Mouse (Mus musculus) layer of hippocampus, adult 8-10 months (tissue): ENCODE measurements around the gene Cenpf. TPM values are rescaled to one million over a fixed set of nuclear protein-coding genes. Genes with fewer than 3 reads are reported as not detected.

Experiments
- DNase-seq, 2 experiments: peaks; one replicate each; pipeline ENCODE4 v3.0.0; 2022; ENCODE audit warnings: low spot score in 2 of 2
- total RNA-seq, 4 experiments: library from RNA; stranded (reverse); gene quantifications; 2 replicates each; pipeline ENCODE4 v1.2.4; 2022

The Cenpf gene
- 1 to 10 TPM in 1 of 4 experiments, under 1 TPM in 3; 0.33 to 1.5 (median 0.54) TPM for total RNA-seq

- DNase-seq: peak; percentile 97
These were observed at the start of gene Cenpf for GRCm38 (mm10) chr1:189687654-189688387. Cenpf (minus strand) TSS chr1:189688086.

- DNase-seq: no peak
These were observed 44.3 kb upstream of the Cenpf start for GRCm38 (mm10) chr1:189732156-189732555.

- no peak for DNase-seq
These were observed 43.8 kb upstream of the Cenpf start for GRCm38 (mm10) chr1:189731697-189732096.

DNA sequence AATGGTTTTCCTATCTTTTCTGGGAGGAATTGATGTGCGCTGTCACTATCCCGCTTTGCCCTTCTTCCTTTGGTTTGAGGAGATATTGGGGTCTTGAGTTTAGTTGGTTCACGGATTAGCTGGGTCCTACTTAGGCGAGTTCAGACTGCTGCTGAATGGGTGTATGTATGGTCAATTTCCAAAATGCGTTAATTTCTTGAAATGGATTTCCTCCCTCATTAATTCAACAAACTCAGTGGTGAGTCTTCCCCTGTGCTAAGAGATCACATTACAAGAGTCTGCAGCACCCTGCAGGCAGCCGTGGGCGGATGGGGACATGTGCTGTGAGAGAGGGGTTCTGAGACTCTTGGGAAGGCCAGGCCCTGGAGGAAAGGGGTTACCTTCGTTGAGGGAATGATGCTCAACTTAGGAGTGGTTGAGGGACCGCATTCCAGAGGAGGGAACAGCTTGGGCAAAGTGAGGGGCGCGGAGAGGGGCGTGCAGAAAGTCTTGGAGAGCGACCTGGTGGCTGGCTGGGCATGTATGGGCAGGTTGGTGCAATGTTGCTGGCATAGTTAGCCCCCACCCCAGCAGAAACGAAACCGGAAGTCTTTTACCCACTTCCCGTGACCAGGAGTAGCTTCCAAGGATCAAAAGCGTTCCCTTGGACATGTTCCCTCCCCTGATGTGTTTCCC is 41.4 kb upstream of the Cenpf start:
- no peak for DNase-seq

GRCm38 (mm10) chr1:189728784-189729115 is 40.9 kb upstream of the Cenpf start:
- DNase-seq: no peak

- DNase-seq: no peak
These were observed 40.2 kb upstream of the Cenpf start, which contains the start of gene Ptpn14 for GRCm38 (mm10) chr1:189727884-189728783. Ptpn14 (plus strand) TSS chr1:189728268.

GRCm38 (mm10) chr1:189727346-189727883 is 39.5 kb upstream of the Cenpf start:
- DNase-seq: no peak

DNA sequence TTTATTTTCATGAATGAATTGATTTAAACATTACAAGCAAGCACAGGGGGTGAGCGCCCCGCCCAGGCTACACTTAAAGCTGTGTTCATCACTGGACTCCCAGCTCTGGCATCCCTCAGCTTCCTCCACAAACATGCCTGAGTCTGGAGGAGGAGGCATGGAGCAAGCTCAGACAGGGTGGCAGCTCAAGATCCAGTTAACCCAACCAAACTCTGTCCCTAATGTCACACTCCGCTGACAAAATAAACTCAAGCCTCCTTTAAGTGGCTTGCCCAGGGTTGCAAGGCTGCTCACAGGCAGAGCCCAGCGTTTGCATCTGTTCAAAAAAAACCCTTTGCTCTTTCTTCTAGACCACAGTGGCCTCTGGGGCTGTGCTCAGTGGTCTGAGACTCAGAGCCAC is 38.2 kb upstream of the Cenpf start:
- DNase-seq: no peak

DNA sequence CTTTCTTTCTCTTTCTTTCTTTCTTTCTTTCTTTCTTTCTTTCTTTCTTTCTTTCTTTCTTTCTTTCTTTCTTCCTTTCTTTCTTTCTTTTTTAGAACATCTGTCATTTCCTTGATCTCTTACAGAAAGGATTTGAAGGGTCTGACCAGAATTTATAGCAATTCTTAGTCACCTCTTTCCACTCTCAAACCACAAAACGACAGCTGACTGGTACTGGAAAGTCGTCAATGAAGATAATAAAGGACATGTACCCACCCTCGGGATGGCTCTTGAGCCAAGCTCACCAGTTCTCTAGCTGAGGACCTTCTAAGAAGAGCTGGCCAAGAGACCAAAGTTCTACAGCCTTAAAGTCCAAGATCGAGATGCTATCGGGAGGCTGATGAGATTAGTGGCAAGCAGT is 30.7 kb upstream of the Cenpf start:
- DNase-seq: no peak

GRCm38 (mm10) chr1:189717546-189717945 is 29.7 kb upstream of the Cenpf start:
- DNase-seq: no peak

DNA sequence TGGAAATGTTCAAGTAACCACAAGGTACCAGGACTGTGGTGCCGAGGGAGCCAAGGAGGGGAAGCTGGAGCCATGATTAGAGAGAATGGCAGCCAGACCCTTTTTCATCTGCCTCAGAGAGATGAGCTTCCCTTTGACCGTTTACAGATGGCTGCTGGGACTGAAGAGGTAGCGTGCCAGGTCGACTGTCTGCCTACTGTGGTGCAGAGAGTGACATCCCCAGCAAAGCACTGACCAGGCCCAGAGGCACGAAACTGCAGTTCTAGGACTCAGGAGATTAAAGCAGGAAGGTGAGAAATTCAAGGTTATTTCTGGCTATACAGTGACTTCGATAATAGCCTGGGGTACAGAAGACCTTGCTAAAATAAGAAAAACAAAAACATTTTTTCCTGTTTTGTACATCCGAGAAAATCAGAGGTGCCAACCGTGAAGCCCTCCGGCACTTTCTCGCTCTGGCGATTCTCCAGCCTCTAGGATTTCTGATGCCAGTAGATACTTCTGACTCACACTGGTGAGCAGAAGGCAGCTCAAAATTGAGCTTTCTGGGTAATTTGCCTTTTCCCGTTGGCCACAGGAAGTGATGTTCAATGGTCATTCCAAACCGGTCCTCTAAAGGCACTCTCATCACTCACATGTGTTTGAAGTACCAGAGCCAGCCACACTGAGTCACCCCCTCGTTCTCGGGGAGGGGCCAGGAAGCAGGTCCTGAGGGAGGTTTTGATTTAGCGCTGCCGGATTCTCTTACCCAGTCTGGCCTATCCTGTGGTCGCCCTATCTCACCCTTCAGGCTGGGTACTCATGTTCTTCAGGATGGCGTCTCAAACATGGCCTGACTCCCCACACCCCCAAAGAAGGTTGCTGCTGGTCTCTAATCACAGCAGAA is 28.3 kb upstream of the Cenpf start:
- DNase-seq: no peak

GRCm38 (mm10) chr1:189709001-189709400 is 21.1 kb upstream of the Cenpf start:
- DNase-seq: no peak

DNA sequence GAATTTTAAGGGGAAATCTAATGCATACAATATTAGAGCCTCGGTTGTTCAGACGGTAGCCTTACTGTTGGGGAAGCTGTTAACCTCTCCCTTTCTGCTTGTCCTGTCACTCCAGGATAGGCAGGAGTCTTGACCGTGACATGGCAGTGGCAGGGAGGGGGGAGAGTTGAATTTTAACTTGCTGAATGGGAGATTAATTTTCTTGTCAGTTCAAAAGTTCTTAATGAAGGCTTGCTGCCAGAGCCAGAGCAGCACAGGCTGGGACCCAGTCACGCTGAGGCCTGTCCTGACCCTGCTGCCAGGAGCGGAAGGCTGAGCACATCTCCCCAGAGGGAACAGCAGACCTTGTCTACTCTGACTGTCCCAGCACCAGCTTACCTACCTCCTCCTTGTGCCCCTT is 19.5 kb upstream of the Cenpf start:
- no peak for DNase-seq

- no peak for DNase-seq
These were observed 19.1 kb upstream of the Cenpf start for GRCm38 (mm10) chr1:189707014-189707413.

GRCm38 (mm10) chr1:189706040-189706645 is 18.3 kb upstream of the Cenpf start:
- DNase-seq: no peak

DNA sequence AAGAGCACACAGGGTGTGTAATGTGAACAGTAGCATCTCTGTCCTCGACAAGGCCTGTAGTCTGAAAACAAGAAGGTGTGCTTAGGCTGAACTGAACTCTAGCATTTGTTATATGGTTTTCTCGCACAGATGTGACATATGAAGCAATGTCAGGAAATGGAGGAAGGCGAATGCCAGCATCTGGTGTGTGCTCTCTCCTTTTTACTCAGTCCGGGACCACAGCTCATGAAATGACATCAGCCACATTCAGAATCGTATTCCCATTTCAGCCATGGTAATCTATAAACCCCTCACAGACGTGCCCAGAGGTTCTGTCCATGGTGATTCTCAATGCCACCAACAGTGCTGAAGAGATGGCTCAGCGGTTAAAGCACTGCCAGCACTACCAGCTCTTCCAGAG is 15.7 kb upstream of the Cenpf start:
- no peak for DNase-seq

DNA sequence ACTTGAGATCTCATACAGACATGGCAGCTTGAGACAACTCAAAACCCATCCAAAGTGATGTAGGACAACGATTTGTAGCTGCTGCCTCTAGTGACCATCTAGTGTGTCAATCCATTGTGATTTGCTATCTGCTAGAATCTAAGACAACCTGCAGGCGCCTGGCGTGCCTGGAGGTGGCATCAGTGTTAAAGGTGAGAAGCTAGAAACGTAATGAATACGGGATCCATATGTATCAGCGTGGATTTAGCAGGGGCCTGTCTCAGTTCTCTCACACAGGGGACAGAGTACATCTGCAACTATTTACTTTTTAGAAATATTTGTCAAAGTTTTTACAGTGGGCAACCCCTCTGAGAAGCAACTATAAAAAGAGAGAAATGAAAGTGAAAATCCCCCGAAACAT is 15.3 kb upstream of the Cenpf start:
- no peak for DNase-seq

GRCm38 (mm10) chr1:189700990-189701389 is 13.1 kb upstream of the Cenpf start:
- peak; percentile 33 to 70 for DNase-seq

DNA sequence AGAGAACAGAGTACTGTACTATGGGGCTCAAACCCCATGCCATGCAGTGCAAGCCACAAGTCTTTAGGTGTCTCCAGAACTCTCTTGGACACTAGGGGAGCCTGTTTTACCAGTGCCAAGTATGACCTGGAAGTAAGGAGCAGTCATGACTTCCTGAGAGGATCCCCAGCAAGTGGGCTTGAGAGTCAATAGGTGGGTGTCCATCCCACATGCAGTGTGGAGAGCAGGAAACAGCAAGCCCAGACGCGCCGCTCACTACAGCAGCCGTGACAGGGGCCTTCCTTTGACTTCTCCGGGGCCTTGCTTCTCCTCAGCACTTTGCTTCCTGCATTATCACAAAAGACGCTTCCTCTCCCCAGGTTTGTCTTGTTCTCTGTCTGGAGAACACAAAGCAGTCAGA is 12.3 kb upstream of the Cenpf start:
- DNase-seq: no peak

DNA sequence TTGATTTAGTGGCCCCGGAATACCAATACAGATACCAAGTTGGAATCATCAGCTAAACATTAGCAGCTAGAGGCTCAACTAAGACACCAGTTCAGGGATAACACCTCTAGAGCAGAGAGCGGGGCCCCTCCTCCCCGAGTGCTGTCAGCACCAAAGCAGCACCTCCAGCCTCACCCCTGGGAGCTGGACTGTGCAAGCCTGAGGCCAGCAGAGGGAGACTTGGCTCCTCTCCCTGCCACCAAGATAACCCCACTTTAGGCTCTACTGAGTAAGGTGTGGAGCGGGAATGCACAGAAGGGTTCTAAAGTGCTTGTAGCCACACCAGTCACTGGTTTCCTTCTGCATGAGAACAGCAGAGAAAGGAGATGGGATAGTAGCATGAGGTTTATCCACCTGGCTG is 10.5 kb upstream of the Cenpf start:
- DNase-seq: no peak
